Mouse (Mus musculus): ENCODE results near the gene Sept9. TPM values are rescaled to one million over a fixed set of nuclear protein-coding genes. Genes with fewer than 3 reads are reported as not detected.

Sept9 gene
- 39.1 and 40.8 TPM in 2 replicates for polyA plus RNA-seq (2015; fragmentation: Nextera tagmentation; extraction: Ambion mirVana)

GRCm38 (mm10) chr11:117199282-117200175 is at the start of gene Sept9:
TSS of gene Sept9 (plus strand) at chr11:117199661.
- Histone ChIP-seq H3K36me3 (ENCODE audit: control insufficient read depth, insufficient read depth) (no peaks in the 10 kb centered on the region), H3K27ac (ENCODE audit: low read length) (peak within 1 kb of the TSS; percentile 53; the same call in 1 of the 2 replicates), H3K9ac (ENCODE audit: low read depth, low read length) (peak within 1 kb of the TSS; percentile 51), H3K4me2 (ENCODE audit: low read depth, low read length) (peak within 1 kb of the TSS; percentile 55), H3K27me3 (ENCODE audit: control insufficient read depth, insufficient read depth, low read depth, low read length) (peaks cover 23% of the 10 kb centered on the region), H3K9me3 (replicated peaks; ENCODE audit: control insufficient read depth, low read length) (no peaks in the 10 kb centered on the region), H3K4me3 (ENCODE audit: low read depth, low read length) (peak within 1 kb of the TSS; percentile 59), H3K4me1 (ENCODE audit: control insufficient read depth, low read depth, low read length) (peaks cover 15% of the 10 kb centered on the region)
- WGBS (ENCODE audit: insufficient replicate concordance) = 3% methylated on average over 62 of the region's 70 CpGs
- ATAC-seq (ENCODE audit: low read depth) = peak; percentile 60

GRCm38 (mm10) chr11:117150467-117150966 is 48.9 kb upstream of the Sept9 start:
- ATAC-seq (ENCODE audit: low read depth) = no peak
- H3K4me2 ChIP-seq (ENCODE audit: low read depth, low read length) = no peak overlapping the region
- H3K27ac ChIP-seq (ENCODE audit: low read length) = no peak overlapping the region
- no peaks in the 10 kb centered on the region for H3K9me3 ChIP-seq (replicated peaks; ENCODE audit: control insufficient read depth, low read length)
- no peaks in the 10 kb centered on the region for H3K27me3 ChIP-seq (ENCODE audit: control insufficient read depth, insufficient read depth, low read depth, low read length)
- no peak overlapping the region for H3K4me3 ChIP-seq (ENCODE audit: low read depth, low read length)
- H3K36me3 ChIP-seq (ENCODE audit: control insufficient read depth, insufficient read depth) = peaks cover 23% of the 10 kb centered on the region
- H3K4me1 ChIP-seq (ENCODE audit: control insufficient read depth, low read depth, low read length) = no peaks in the 10 kb centered on the region
- WGBS (ENCODE audit: insufficient replicate concordance) = 53% methylated on average over 9 of the region's 9 CpGs
- H3K9ac ChIP-seq (ENCODE audit: low read depth, low read length) = no peak overlapping the region

- WGBS (ENCODE audit: insufficient replicate concordance) = 82% methylated on average over 7 of the region's 7 CpGs
- Histone ChIP-seq H3K4me1 (ENCODE audit: control insufficient read depth, low read depth, low read length) (no peaks in the 10 kb centered on the region), H3K36me3 (ENCODE audit: control insufficient read depth, insufficient read depth) (peaks cover 25% of the 10 kb centered on the region), H3K27me3 (ENCODE audit: control insufficient read depth, insufficient read depth, low read depth, low read length) (no peaks in the 10 kb centered on the region), H3K4me2 (ENCODE audit: low read depth, low read length) (no peak overlapping the region), H3K9ac (ENCODE audit: low read depth, low read length) (no peak overlapping the region), H3K4me3 (ENCODE audit: low read depth, low read length) (no peak overlapping the region), H3K27ac (ENCODE audit: low read length) (no peak overlapping the region), H3K9me3 (replicated peaks; ENCODE audit: control insufficient read depth, low read length) (no peaks in the 10 kb centered on the region)
- no peak for ATAC-seq (ENCODE audit: low read depth)
These were observed 48.0 kb upstream of the Sept9 start for GRCm38 (mm10) chr11:117151461-117151860.

- no peaks in the 10 kb centered on the region for H3K27me3 ChIP-seq (ENCODE audit: control insufficient read depth, insufficient read depth, low read depth, low read length)
- peaks cover 28% of the 10 kb centered on the region for H3K36me3 ChIP-seq (ENCODE audit: control insufficient read depth, insufficient read depth)
- H3K27ac ChIP-seq (ENCODE audit: low read length) = no peak overlapping the region
- no peak overlapping the region for H3K4me2 ChIP-seq (ENCODE audit: low read depth, low read length)
- WGBS (ENCODE audit: insufficient replicate concordance) = 68% methylated on average over 6 of the region's 6 CpGs
- no peaks in the 10 kb centered on the region for H3K4me1 ChIP-seq (ENCODE audit: control insufficient read depth, low read depth, low read length)
- no peak overlapping the region for H3K9ac ChIP-seq (ENCODE audit: low read depth, low read length)
- no peak overlapping the region for H3K4me3 ChIP-seq (ENCODE audit: low read depth, low read length)
- H3K9me3 ChIP-seq (replicated peaks; ENCODE audit: control insufficient read depth, low read length) = no peaks in the 10 kb centered on the region
- ATAC-seq (ENCODE audit: low read depth) = no peak
These were observed 46.9 kb upstream of the Sept9 start for GRCm38 (mm10) chr11:117152541-117152940.

GRCm38 (mm10) chr11:117153553-117153952 is 45.9 kb upstream of the Sept9 start:
- H3K27me3 ChIP-seq (ENCODE audit: control insufficient read depth, insufficient read depth, low read depth, low read length) = no peaks in the 10 kb centered on the region
- no peak overlapping the region for H3K4me2 ChIP-seq (ENCODE audit: low read depth, low read length)
- H3K9ac ChIP-seq (ENCODE audit: low read depth, low read length) = no peak overlapping the region
- ATAC-seq (ENCODE audit: low read depth) = no peak
- H3K4me1 ChIP-seq (ENCODE audit: control insufficient read depth, low read depth, low read length) = no peaks in the 10 kb centered on the region
- WGBS (ENCODE audit: insufficient replicate concordance) = 80% methylated on average over 9 of the region's 9 CpGs
- H3K36me3 ChIP-seq (ENCODE audit: control insufficient read depth, insufficient read depth) = peaks cover 23% of the 10 kb centered on the region
- H3K4me3 ChIP-seq (ENCODE audit: low read depth, low read length) = no peak overlapping the region
- H3K9me3 ChIP-seq (replicated peaks; ENCODE audit: control insufficient read depth, low read length) = no peaks in the 10 kb centered on the region
- H3K27ac ChIP-seq (ENCODE audit: low read length) = no peak overlapping the region

- Histone ChIP-seq H3K4me3 (ENCODE audit: low read depth, low read length) (no peak overlapping the region), H3K9ac (ENCODE audit: low read depth, low read length) (no peak overlapping the region), H3K36me3 (ENCODE audit: control insufficient read depth, insufficient read depth) (peaks cover 18% of the 10 kb centered on the region), H3K9me3 (replicated peaks; ENCODE audit: control insufficient read depth, low read length) (no peaks in the 10 kb centered on the region), H3K4me2 (ENCODE audit: low read depth, low read length) (no peak overlapping the region), H3K27ac (ENCODE audit: low read length) (no peak overlapping the region), H3K4me1 (ENCODE audit: control insufficient read depth, low read depth, low read length) (no peaks in the 10 kb centered on the region), H3K27me3 (ENCODE audit: control insufficient read depth, insufficient read depth, low read depth, low read length) (no peaks in the 10 kb centered on the region)
- ATAC-seq (ENCODE audit: low read depth) = no peak
- WGBS (ENCODE audit: insufficient replicate concordance) = 58% methylated on average over 7 of the region's 7 CpGs
These were observed 45.2 kb upstream of the Sept9 start for GRCm38 (mm10) chr11:117154088-117154815.

GRCm38 (mm10) chr11:117156725-117157124 is 42.7 kb upstream of the Sept9 start:
- no peak overlapping the region for H3K27ac ChIP-seq (ENCODE audit: low read length)
- ATAC-seq (ENCODE audit: low read depth) = peak; percentile 45; the same call in 1 of the 2 replicates
- H3K36me3 ChIP-seq (ENCODE audit: control insufficient read depth, insufficient read depth) = peaks cover 9% of the 10 kb centered on the region
- H3K4me1 ChIP-seq (ENCODE audit: control insufficient read depth, low read depth, low read length) = no peaks in the 10 kb centered on the region
- no peaks in the 10 kb centered on the region for H3K9me3 ChIP-seq (replicated peaks; ENCODE audit: control insufficient read depth, low read length)
- no peak overlapping the region for H3K4me2 ChIP-seq (ENCODE audit: low read depth, low read length)
- no peak overlapping the region for H3K9ac ChIP-seq (ENCODE audit: low read depth, low read length)
- H3K27me3 ChIP-seq (ENCODE audit: control insufficient read depth, insufficient read depth, low read depth, low read length) = no peaks in the 10 kb centered on the region
- WGBS (ENCODE audit: insufficient replicate concordance) = 65% methylated on average over 15 of the region's 15 CpGs
- no peak overlapping the region for H3K4me3 ChIP-seq (ENCODE audit: low read depth, low read length)

- Histone ChIP-seq H3K36me3 (ENCODE audit: control insufficient read depth, insufficient read depth) (peaks cover 9% of the 10 kb centered on the region), H3K27ac (ENCODE audit: low read length) (no peak overlapping the region)
- no peak for ATAC-seq (ENCODE audit: low read depth)
These were observed 41.1 kb upstream of the Sept9 start for GRCm38 (mm10) chr11:117158343-117158742.

More at GRCm38 (mm10) chr11:117158343-117158742, 41.1 kb upstream of the Sept9 start:
- Histone ChIP-seq H3K9me3 (replicated peaks; ENCODE audit: control insufficient read depth, low read length) (no peaks in the 10 kb centered on the region), H3K9ac (ENCODE audit: low read depth, low read length) (no peak overlapping the region), H3K4me1 (ENCODE audit: control insufficient read depth, low read depth, low read length) (no peaks in the 10 kb centered on the region), H3K4me2 (ENCODE audit: low read depth, low read length) (no peak overlapping the region), H3K4me3 (ENCODE audit: low read depth, low read length) (no peak overlapping the region), H3K27me3 (ENCODE audit: control insufficient read depth, insufficient read depth, low read depth, low read length) (no peaks in the 10 kb centered on the region)
- WGBS (ENCODE audit: insufficient replicate concordance) = 80% methylated on average over 11 of the region's 11 CpGs

All from liver, embryonic 16.5 days (tissue).